Mouse (Mus musculus) liver, embryonic 13.5 days (tissue): ENCODE measurements around the gene Pxt1. TPM values are rescaled to one million over a fixed set of nuclear protein-coding genes. Genes with fewer than 3 reads are reported as not detected.
A peak's percentile ranks its signal among the peaks of the same experiment; 100 is the strongest.

ENCODE experiments used
- ATAC-seq: fragments of 200-750 bp; cut with Nextera tagmentation; 2 replicates; pipeline ENCODE4 v1.8.0; 2017; ENCODE audit warnings: low read depth, mild to moderate bottlenecking, moderate number of reproducible peaks, moderate library complexity
- DNase-seq: peaks from one replicate; pipeline ENCODE4 v3.0.0; 2022
- H3K27ac ChIP-seq: fragments of 300-500 bp; sonication (generic); 2 replicates; pipeline ENCODE4 v1.5.1; 2015; ENCODE audit warnings: moderate library complexity, mild to moderate bottlenecking, inconsistent platforms
- H3K27me3 ChIP-seq: fragments of 300-500 bp; sonication (generic); 2 replicates; pipeline ENCODE4 v1.6.1; 2015; ENCODE audit warnings: mild to moderate bottlenecking, inconsistent platforms
- H3K36me3 ChIP-seq: fragments of 300-500 bp; sonication (generic); 2 replicates; pipeline ENCODE4 v1.6.1; 2015; ENCODE audit warnings: mild to moderate bottlenecking, inconsistent platforms
- H3K4me1 ChIP-seq: fragments of 300-500 bp; sonication (generic); replicated peaks from 2 replicates; pipeline ENCODE4 v1.6.1; 2015; ENCODE audit warnings: inconsistent platforms
- H3K4me2 ChIP-seq: fragments of 300-500 bp; sonication (generic); 2 replicates; pipeline ENCODE4 v1.6.1; 2015; ENCODE audit warnings: inconsistent platforms, mild to moderate bottlenecking, moderate library complexity
- H3K4me3 ChIP-seq: fragments of 300-500 bp; sonication (generic); replicated peaks from 2 replicates; pipeline ENCODE4 v1.5.1; 2015; ENCODE audit warnings: mild to moderate bottlenecking, inconsistent platforms
- H3K9ac ChIP-seq: fragments of 300-500 bp; sonication (generic); 2 replicates; pipeline ENCODE4 v1.6.1; 2015; ENCODE audit warnings: mild to moderate bottlenecking, inconsistent platforms
- H3K9me3 ChIP-seq: fragments of 300-500 bp; sonication (generic); replicated peaks from 2 replicates; pipeline ENCODE4 v1.6.1; 2016; ENCODE audit warnings: inconsistent platforms
- WGBS: fragments of 180-500 bp; shearing (Covaris S2); methylation state at CpG from one replicate; pipeline ENCODE4 v1.1.7; 2015; ENCODE audit not compliant: insufficient replicate concordance; 5-methylcytosine and 5-hydroxymethylcytosine counted together
- polyA plus RNA-seq: library from polyadenylated mRNA; unstranded; fragments of >200 nt; fragmentation: Nextera tagmentation; extraction: Ambion mirVana; gene quantifications from 2 replicates; pipeline ENCODE4 v1.2.1, GENCODE M21; 2015

The Pxt1 gene
- polyA plus RNA-seq, 1 experiment from 2014 or later: 0.45 TPM

DNA sequence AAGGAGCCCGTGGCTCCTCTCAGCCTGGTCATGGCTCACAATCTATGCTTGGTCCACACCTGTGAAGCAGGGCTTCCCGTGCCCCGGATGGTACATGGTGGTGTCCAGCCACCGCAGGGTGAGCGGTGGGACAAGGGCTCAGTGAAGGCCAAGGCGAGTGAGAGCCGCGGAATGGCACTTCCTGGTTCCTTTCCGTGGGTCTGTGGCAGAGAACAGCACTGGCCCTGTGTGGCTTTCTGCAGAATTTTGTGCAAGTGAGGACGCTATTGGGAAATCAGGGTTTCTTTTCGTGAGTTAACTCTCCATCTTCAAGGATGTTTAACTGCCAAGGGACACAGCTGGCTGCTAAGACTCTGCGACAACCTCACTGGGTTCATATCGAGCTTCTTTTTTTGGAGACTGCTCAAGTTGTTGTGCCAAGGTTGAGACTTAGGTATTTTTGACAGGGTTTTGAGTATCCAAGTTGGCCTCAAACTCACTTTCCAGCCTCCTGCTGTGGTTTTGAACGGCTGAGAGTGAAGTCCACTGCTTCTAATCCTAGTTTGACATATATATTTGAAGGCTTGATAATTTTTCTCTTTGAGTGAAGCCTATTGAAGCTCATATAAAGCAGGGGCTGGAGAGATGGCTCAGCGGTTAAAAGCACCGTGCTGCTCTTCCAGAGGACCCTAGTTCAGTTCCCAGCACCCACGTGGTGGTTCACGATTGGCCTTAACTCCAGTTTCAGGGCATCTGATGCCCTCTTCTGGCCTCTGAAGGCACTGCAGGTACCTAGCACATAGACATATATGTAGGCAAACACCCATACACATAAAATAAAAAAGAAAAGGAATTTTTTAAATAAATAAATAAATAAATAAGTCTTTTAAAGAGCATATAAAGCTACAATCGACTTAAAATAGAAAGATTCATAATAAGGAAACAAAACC is 3.6 kb upstream of the Pxt1 start:
- WGBS: 79% methylated on average over 19 of the region's 19 CpGs
- Histone ChIP-seq H3K27ac (no peak overlapping the region), H3K4me2 (no peak overlapping the region)

GRCm38 (mm10) chr17:28944481-28944880 is 841 bp upstream of the Pxt1 start:
- no peak for ATAC-seq
- no peaks in the 10 kb centered on the region for H3K27me3 ChIP-seq
- no peak overlapping the region for H3K4me2 ChIP-seq
- no peaks in the 10 kb centered on the region for H3K36me3 ChIP-seq
- H3K27ac ChIP-seq: no peak overlapping the region
- WGBS: 82% methylated on average over 7 of the region's 7 CpGs
- no peak overlapping the region for H3K9ac ChIP-seq
- no peak for DNase-seq
- H3K4me1 ChIP-seq: peaks cover 11% of the 10 kb centered on the region
- H3K9me3 ChIP-seq: peaks cover 8% of the 10 kb centered on the region; the same call in 1 of the 2 replicates
- no peak overlapping the region for H3K4me3 ChIP-seq

More for the DNA sequence above, 3.6 kb upstream of the Pxt1 start:
- Histone ChIP-seq H3K4me1 (peaks cover 16% of the 10 kb centered on the region), H3K9ac (no peak overlapping the region), H3K36me3 (no peaks in the 10 kb centered on the region), H3K4me3 (no peak overlapping the region), H3K9me3 (peaks cover 8% of the 10 kb centered on the region; the same call in 1 of the 2 replicates), H3K27me3 (no peaks in the 10 kb centered on the region)
- no peak for ATAC-seq
- DNase-seq: no peak

DNA sequence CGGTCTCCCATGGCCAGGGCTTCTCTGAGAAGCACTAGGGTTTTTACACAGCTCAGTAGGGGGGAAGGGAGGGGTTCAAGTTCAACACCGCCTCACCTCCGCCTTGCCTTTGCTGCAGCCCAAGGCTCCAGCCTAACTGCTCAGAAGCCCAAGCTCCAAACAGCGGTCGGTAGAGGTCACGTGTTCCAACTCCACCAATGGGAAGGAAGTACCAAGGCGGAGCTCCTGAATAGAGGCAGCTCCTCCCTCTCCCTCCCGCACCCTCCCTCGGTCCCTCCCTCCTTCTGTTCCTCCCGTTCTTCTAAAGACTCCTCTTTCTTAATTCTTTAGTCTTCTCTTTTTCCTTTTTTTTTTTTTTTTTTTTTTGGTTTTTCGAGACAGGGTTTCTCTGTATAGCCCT is 1.5 kb downstream of the Pxt1 start:
- H3K9me3 ChIP-seq: peaks cover 3% of the 10 kb centered on the region
- peak overlapping the region; percentile 11; the same call in 1 of the 2 replicates for H3K4me3 ChIP-seq
- peak overlapping the region; percentile 46; the same call in 1 of the 2 replicates for H3K9ac ChIP-seq
- DNase-seq (peak; percentile 82), ATAC-seq (peak; percentile 85)
- no peaks in the 10 kb centered on the region for H3K36me3 ChIP-seq
- 56% methylated on average over 9 of the region's 11 CpGs for WGBS
- no peaks in the 10 kb centered on the region for H3K27me3 ChIP-seq
- peak overlapping the region; percentile 37 for H3K4me2 ChIP-seq
- peak overlapping the region; percentile 39; the same call in 1 of the 2 replicates for H3K27ac ChIP-seq
- H3K4me1 ChIP-seq: peaks cover 11% of the 10 kb centered on the region

DNA sequence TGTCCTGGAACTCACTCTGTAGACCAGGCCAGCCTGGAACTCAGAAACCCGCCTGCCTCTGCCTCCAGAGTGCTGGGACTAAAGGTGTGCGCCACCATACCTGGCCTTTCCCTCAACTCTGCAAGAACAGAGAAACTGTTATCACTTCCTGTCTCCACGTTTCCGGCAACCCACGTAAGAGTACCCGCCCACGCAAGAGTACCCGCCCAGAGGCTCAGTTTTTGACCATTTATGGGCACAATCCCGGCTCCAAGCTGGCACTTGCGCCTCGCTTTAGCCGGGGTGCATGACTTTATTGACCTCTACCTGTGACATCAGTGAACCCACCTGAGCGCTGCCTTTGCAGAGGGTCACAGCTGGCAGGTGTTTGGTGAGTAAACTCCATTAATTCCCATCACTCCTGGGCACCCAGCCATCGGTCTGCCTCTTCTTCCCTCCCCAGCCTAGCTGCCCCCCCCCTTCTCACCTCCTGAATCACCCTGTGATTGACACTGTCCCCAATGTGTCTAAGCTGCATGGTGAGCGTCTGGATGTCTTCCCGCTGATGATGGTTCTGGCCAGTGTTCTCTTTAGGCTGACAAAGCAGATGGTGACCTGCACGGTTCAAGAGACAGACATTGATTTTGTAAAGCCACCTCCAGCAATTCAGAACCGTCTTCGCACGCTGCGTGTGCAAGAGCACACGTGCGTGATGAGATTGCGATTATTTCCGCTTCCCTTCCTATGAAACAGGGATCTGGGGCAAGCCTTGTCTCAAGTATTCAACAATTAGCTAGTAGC is 2.7 kb downstream of the Pxt1 start:
- no peak overlapping the region for H3K4me3 ChIP-seq
- no peak overlapping the region for H3K9ac ChIP-seq
- H3K36me3 ChIP-seq: no peaks in the 10 kb centered on the region
- H3K9me3 ChIP-seq: no peaks in the 10 kb centered on the region; the same call in 1 of the 2 replicates
- ATAC-seq (no peak), DNase-seq (no peak)
- H3K4me1 ChIP-seq: peaks cover 18% of the 10 kb centered on the region
- H3K4me2 ChIP-seq: no peak overlapping the region
- no peak overlapping the region for H3K27ac ChIP-seq
- H3K27me3 ChIP-seq: no peaks in the 10 kb centered on the region
- 78% methylated on average over 25 of the region's 25 CpGs for WGBS

GRCm38 (mm10) chr17:28936622-28937345 is 6.9 kb downstream of the Pxt1 start:
- Histone ChIP-seq H3K4me1 (peaks cover 34% of the 10 kb centered on the region), H3K9me3 (no peaks in the 10 kb centered on the region; the same call in 1 of the 2 replicates), H3K36me3 (no peaks in the 10 kb centered on the region), H3K27ac (peak overlapping the region; percentile 69; the same call in 1 of the 2 replicates), H3K9ac (no peak overlapping the region), H3K27me3 (no peaks in the 10 kb centered on the region), H3K4me2 (no peak overlapping the region), H3K4me3 (no peak overlapping the region)
- 68% methylated on average over 10 of the region's 10 CpGs for WGBS
- peak; percentile 22; the same call in 1 of the 2 replicates for ATAC-seq
- DNase-seq: peak; percentile 65

- Histone ChIP-seq H3K4me2 (peak overlapping the region; percentile 21), H3K4me3 (no peak overlapping the region), H3K27ac (peak overlapping the region; percentile 69), H3K9ac (peak overlapping the region; percentile 49; the same call in 1 of the 2 replicates), H3K9me3 (no peaks in the 10 kb centered on the region; the same call in 1 of the 2 replicates), H3K4me1 (peaks cover 37% of the 10 kb centered on the region), H3K36me3 (no peaks in the 10 kb centered on the region), H3K27me3 (no peaks in the 10 kb centered on the region)
- WGBS: 23% methylated on average over 7 of the region's 7 CpGs
- ATAC-seq (peak; percentile 77), DNase-seq (no peak)
Observed at GRCm38 (mm10) chr17:28936133-28936532, 7.5 kb downstream of the Pxt1 start.

GRCm38 (mm10) chr17:28934120-28934916 is 9.3 kb downstream of the Pxt1 start:
- 73% methylated on average over 19 of the region's 19 CpGs for WGBS
- Histone ChIP-seq H3K9ac (0 out of 2 replicates have a peak overlapping the region, but pooled peaks have one; percentile 23), H3K4me1 (peaks cover 54% of the 10 kb centered on the region), H3K27ac (peak overlapping the region; percentile 25; the same call in 1 of the 2 replicates), H3K36me3 (no peaks in the 10 kb centered on the region), H3K27me3 (no peaks in the 10 kb centered on the region), H3K9me3 (no peaks in the 10 kb centered on the region; the same call in 1 of the 2 replicates), H3K4me3 (no peak overlapping the region), H3K4me2 (no peak overlapping the region)
- ATAC-seq (no peak), DNase-seq (no peak)

DNA sequence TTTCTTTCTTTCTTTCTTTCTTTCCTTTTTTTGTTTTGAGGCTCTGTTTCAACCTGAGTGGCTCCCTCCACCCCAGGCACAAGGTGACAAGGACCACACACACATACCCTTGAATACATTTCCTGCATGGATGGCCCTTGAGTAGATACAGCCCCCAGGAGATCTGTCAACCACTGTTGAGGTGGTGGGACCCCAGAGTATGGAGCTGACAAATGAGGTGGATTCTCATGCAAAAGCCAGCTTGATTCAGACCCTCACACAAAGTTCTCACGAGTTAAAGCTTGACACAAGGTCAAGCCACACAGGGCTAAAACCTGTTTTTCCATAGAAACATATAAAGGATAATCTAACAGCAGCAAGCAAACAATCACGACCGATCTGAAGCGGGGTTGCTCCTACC is 11.4 kb downstream of the Pxt1 start:
- H3K9ac ChIP-seq: no peak overlapping the region
- no peaks in the 10 kb centered on the region; the same call in 1 of the 2 replicates for H3K9me3 ChIP-seq
- no peaks in the 10 kb centered on the region for H3K27me3 ChIP-seq
- peaks cover 75% of the 10 kb centered on the region for H3K4me1 ChIP-seq
- WGBS: 90% methylated on average over 4 of the region's 4 CpGs
- H3K4me2 ChIP-seq: no peak overlapping the region
- DNase-seq: no peak
- ATAC-seq: no peak
- no peaks in the 10 kb centered on the region for H3K36me3 ChIP-seq
- no peak overlapping the region for H3K4me3 ChIP-seq
- peak overlapping the region; percentile 99 for H3K27ac ChIP-seq

GRCm38 (mm10) chr17:28931436-28932211 is 12.0 kb downstream of the Pxt1 start:
- peaks cover 81% of the 10 kb centered on the region for H3K4me1 ChIP-seq
- no peaks in the 10 kb centered on the region for H3K27me3 ChIP-seq
- 79% methylated on average over 18 of the region's 18 CpGs for WGBS
- H3K4me3 ChIP-seq: no peak overlapping the region
- H3K9me3 ChIP-seq: no peaks in the 10 kb centered on the region
- ATAC-seq (no peak), DNase-seq (no peak)
- H3K36me3 ChIP-seq: no peaks in the 10 kb centered on the region
- H3K27ac ChIP-seq: peak overlapping the region; percentile 99
- H3K4me2 ChIP-seq: peak overlapping the region; percentile 68; the same call in 1 of the 2 replicates
- H3K9ac ChIP-seq: peak overlapping the region; percentile 84; the same call in 1 of the 2 replicates
